Mouse (Mus musculus): Measurements from ENCODE around the gene Sdk2.
A peak's percentile ranks its signal among the peaks of the same experiment; 100 is the strongest.

The Sdk2 gene

DNA sequence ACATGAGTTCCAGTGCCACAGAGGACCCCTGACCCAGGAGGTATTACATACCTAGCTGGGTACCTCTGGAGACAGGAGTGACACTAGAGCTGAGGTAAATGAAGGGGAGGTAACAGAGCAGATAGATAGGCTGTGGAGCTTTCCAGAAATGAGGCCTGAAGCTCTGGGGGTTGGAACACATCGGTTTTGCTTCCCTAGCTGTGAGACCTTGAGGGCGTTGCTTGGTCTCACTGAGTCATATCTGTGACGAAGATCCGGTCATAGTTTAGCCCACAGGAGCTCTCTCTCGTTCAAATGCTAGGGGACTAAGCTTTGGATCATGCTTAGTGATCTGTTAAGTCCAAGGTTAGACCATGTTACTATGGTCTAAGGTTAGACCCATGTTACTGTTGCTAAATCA lies 308.0 kb downstream of the Sdk2 start:
- no peak for DNase-seq

- no peak for DNase-seq
Measured at GRCm38 (mm10) chr11:113756578-113756977, 310.3 kb downstream of the Sdk2 start.

DNA sequence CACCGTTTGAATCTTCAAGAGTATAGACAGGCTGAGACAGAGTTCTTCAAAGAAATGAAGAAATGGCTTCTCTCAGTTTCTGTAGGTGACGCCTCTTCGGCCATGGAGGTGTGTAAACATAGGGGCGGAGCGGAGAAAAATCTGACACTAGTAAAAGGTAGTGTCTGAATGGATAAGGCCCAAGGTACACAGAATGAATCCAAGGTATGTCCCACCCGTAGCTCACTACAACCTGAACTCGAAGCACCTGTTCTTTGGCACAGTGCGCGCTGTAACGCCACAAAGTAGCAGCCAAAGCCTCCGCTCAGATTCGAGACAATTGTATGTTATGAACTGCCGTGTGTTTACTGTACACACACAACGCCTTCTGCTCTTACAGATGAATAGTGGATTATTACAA lies 311.0 kb downstream of the Sdk2 start:
- DNase-seq, result no peak

DNA sequence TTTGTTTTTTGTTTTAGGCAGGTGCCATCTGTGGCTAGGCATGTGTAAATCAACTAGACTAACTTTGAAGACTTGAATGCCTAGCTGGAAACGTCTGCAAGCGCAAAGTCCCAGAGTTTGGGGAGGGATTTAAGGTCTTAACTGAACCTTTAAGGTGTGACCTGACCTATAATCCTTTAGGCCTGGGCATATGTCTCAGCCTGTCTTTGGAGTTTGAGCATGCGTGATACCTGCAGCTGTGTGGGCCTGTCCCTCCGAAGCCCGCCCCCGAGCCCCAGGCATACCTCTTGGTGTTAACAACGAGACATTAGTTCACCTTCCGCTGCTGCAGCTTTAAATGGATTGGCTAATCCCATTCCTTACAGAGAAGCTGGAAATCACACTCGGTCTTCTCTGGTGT lies 312.0 kb downstream of the Sdk2 start:
- DNase-seq, result no peak

GRCm38 (mm10) chr11:113752685-113753430 lies 314.0 kb downstream of the Sdk2 start:
- no peak for DNase-seq

- no peak for DNase-seq
Measured at GRCm38 (mm10) chr11:113752158-113752661, 314.6 kb downstream of the Sdk2 start.

- DNase-seq, result peak; percentile 86
Measured at GRCm38 (mm10) chr11:113751484-113752084, 315.3 kb downstream of the Sdk2 start, which contains the start of gene Cdc42ep4. Cdc42ep4 (minus strand) TSS chr11:113751881.

GRCm38 (mm10) chr11:113750571-113751483 lies 316.0 kb downstream of the Sdk2 start:
- DNase-seq, result peak; percentile 93

DNA sequence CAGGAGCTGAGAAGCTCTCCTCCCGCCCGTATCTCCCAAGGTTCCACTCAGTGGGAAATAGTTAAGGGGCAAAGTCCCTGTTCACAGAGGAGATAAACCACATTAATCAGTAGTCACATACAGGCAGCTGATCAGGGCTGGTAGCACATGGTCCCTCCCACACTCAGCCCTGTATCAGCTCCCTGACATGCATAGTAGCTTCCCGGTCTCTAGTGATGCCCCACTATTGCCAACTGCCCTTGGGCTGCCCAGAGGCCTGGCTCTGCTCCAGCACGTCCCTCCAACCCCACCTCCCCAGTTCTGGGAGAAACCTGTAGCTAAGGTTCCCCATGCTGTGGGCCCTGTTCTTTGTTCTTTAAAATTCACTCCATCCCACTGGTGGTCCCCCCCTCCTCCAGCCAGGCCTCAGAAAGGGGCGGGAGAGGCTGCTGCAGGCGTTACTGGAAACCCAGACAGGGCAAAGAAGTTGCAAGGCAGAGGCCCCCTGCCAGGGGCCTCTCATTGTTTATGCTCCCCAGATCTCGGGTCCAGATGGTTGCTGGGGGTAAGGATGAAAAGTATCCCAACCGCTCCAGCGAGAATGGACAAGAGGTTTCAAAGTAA lies 317.0 kb downstream of the Sdk2 start:
- DNase-seq, result peak; percentile 46

DNA sequence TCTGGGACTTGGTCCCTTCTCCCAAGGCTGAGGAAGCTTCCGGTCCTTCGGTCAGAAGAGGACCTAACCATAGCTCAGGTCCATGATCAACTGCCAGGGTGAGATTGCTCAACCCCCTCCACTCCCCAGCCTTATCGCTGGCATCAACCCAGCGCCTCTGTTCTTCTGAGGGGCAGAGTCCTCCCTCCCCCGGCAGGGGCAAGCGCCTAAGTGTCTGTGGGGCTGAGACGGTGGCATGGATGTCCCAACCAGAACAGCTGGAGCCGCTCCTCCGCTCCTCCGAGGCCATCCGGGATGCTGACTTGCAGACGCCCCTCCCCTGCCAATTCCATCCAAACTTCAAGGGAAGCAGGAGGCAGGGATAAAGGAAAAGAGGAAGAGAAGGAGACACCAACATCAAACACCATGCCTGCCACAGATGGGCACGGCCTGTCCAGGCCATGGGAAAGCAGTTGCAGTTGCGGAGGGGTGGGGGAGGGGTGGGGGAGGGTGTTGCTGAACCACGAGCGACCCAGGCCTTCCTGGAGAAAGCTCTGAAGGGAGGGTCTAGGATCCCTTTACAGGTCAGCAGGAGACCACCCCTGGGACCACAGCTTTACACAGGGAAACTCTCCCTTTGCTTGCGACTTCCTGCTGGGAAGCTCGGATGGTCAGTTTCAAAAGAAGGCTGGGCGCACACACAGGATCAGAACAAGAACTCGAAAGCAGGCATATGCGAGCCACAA lies 317.9 kb downstream of the Sdk2 start:
- DNase-seq, result peak; percentile 57

- peak; percentile 23 for DNase-seq
Measured at GRCm38 (mm10) chr11:113747725-113748380, 319.0 kb downstream of the Sdk2 start.

DNA sequence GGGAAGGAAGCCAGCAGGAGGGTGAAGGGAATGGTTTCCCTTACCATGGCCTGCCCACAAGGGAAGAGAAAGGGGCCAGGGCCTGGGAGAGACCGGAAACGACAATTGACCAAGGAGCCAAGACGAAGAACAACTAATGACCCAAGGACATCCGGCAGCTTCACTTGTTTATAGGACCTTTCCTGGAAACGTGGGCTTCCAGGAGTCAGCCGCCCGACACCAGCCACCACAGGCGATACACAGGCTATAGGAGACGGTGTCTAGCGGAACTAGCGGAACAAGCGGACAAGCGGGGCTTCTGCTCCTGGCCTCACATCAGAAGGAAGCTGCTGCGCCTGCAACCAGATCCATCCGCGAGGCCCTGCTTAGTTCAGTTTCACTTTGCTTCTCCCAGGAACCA lies 319.8 kb downstream of the Sdk2 start:
- peak; percentile 64 for DNase-seq

GRCm38 (mm10) chr11:113745961-113746360 lies 320.9 kb downstream of the Sdk2 start:
- DNase-seq, result no peak

- peak; percentile 48 for DNase-seq
Measured at GRCm38 (mm10) chr11:113742998-113743397, 323.8 kb downstream of the Sdk2 start.

DNA sequence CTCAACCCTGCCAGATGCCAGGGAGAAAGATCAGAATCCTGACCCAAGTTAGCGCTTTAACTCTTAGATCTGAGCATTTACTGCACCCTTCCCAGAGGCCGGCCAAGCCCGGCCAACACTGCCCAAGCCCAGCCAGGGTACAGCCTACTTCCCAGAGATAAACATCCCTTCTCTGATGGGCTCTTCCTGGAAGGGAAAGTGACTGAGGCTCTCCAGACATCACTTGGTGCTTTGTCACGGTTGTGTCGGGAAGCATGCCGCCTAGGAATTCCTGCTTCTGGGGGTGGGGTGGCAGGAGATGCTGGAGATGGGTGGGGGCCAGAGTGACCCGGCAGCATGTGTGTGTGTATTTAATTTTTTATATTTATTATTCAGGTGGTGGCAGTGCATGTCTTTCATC lies 326.7 kb downstream of the Sdk2 start:
- DNase-seq, result no peak

DNA sequence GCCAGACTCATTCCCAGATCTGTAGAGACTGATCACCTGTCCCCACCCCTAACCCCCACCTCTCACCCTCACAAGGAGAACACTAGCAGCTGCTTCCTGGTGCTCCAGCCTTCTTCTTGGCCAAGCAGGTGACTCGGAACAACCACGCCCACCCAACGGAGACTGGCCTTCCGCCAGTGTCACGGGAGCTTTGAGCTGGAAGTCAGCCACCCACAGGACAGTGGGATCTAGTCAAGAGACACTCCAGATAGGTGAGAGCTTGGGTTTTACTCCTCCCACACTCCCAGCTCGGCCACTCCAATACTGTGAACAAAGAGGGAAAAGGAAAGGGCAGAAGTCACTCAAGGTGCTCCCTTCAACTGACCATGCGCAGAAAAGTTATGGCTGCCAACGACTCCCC lies 327.6 kb downstream of the Sdk2 start:
- no peak for DNase-seq

GRCm38 (mm10) chr11:113737912-113738311 lies 328.9 kb downstream of the Sdk2 start:
- DNase-seq, result no peak

- DNase-seq, result no peak
Measured at GRCm38 (mm10) chr11:113737553-113737854, 329.3 kb downstream of the Sdk2 start.

GRCm38 (mm10) chr11:113736848-113737552 lies 329.8 kb downstream of the Sdk2 start:
- DNase-seq, result no peak

- DNase-seq, result no peak
Measured at GRCm38 (mm10) chr11:113735151-113735550, 331.7 kb downstream of the Sdk2 start.
